In genomic region chr6:102977122-102977521, GRCm38 (mm10) we compare ENCODE assay signal across 26 mouse cellular contexts.
"Had no signal": no experiment of that assay in that cellular context is flagged by ENCODE, and none has a peak within 500 bp of the region (broad histone marks: within the 10 kb centered on the region; RNA-seq: fewer than 3 reads in every experiment).

No protein-coding gene starts in this region.

- H3K27ac ChIP-seq: heart, adult 2 months; heart, embryonic 13.5 days; heart, embryonic 15.5 days; hindbrain, embryonic 13.5 days; hindbrain, embryonic 15.5 days; hindbrain, postnatal 0 days; kidney, embryonic 15.5 days; kidney, postnatal 0 days; layer of hippocampus, adult 2 months; left cerebral cortex, adult 2 months; limb, embryonic 10.5 days; limb, embryonic 12.5 days; liver, embryonic 12.5 days; liver, embryonic 14.5 days had no signal

- H3K4me3 ChIP-seq: heart, adult 2 months; heart, embryonic 13.5 days; heart, embryonic 15.5 days; hindbrain, embryonic 13.5 days; hindbrain, embryonic 15.5 days; kidney, embryonic 15.5 days; layer of hippocampus, adult 2 months; left cerebral cortex, adult 2 months; limb, embryonic 10.5 days; limb, embryonic 12.5 days; liver, embryonic 12.5 days had no signal

- H3K27me3 ChIP-seq: heart, embryonic 13.5 days; heart, embryonic 15.5 days; hindbrain, embryonic 13.5 days; hindbrain, embryonic 15.5 days; kidney, embryonic 15.5 days; limb, embryonic 12.5 days; liver, embryonic 12.5 days had no signal

- DNase-seq: gastrocnemius, postnatal 10 days; gastrocnemius, postnatal 25 days; heart, adult 11 months; heart, adult 2 months; heart, postnatal 14 days; heart, postnatal 36 days; kidney, adult 11 months; kidney, adult 2 months; kidney, adult 9 months; kidney, postnatal 25 days; kidney, postnatal 4 days had no signal

- ATAC-seq: hindbrain, postnatal 0 days; intestine, embryonic 16.5 days; liver, embryonic 12.5 days had no signal

- H3K9me3 ChIP-seq: heart, embryonic 13.5 days; heart, embryonic 15.5 days; hindbrain, embryonic 13.5 days; hindbrain, embryonic 15.5 days; kidney, embryonic 15.5 days; limb, embryonic 10.5 days; limb, embryonic 12.5 days; liver, embryonic 12.5 days had no signal

- H3K9ac ChIP-seq: heart, embryonic 13.5 days; heart, embryonic 15.5 days; hindbrain, embryonic 13.5 days; hindbrain, embryonic 15.5 days; kidney, embryonic 15.5 days; limb, embryonic 12.5 days; liver, embryonic 12.5 days; liver, embryonic 14.5 days had no signal

- H3K4me1 ChIP-seq: heart, embryonic 13.5 days; heart, embryonic 15.5 days; hindbrain, embryonic 13.5 days; hindbrain, embryonic 15.5 days; kidney, embryonic 15.5 days; limb, embryonic 10.5 days; limb, embryonic 12.5 days; liver, embryonic 12.5 days had no signal

- H3K36me3 ChIP-seq: heart, embryonic 13.5 days; heart, embryonic 15.5 days; hindbrain, embryonic 13.5 days; hindbrain, embryonic 15.5 days; kidney, embryonic 15.5 days; limb, embryonic 10.5 days; limb, embryonic 12.5 days; liver, embryonic 12.5 days had no signal

- H3K4me2 ChIP-seq: heart, embryonic 11.5 days; heart, embryonic 13.5 days; heart, embryonic 15.5 days; hindbrain, embryonic 13.5 days; hindbrain, embryonic 15.5 days; kidney, embryonic 15.5 days; limb, embryonic 12.5 days; liver, embryonic 12.5 days had no signal
